Mouse (Mus musculus): Measurements from ENCODE around the gene Zscan21.

Zscan21 gene

GRCm38 (mm10) chr5:138132425-138133064 lies 15.8 kb downstream of the Zscan21 start:
- DNase-seq: no peak

GRCm38 (mm10) chr5:138137257-138137656 lies 20.6 kb downstream of the Zscan21 start:
- DNase-seq: no peak

GRCm38 (mm10) chr5:138137935-138138549 lies 21.3 kb downstream of the Zscan21 start:
- peak in 1 of 2 experiments; percentile 20 for DNase-seq

- no peak for DNase-seq
Observed at GRCm38 (mm10) chr5:138138585-138138984, 21.9 kb downstream of the Zscan21 start.

- no peak for DNase-seq
Observed at GRCm38 (mm10) chr5:138154390-138154789, 37.7 kb downstream of the Zscan21 start.

GRCm38 (mm10) chr5:138155443-138155976 lies 38.8 kb downstream of the Zscan21 start, which contains the start of gene Zfp113:
Gene Zfp113, minus strand, starts transcription at chr5:138155744.
- peak; percentile 71 to 77 for DNase-seq

- no peak for DNase-seq
Observed at GRCm38 (mm10) chr5:138160224-138160762, 43.6 kb downstream of the Zscan21 start.

GRCm38 (mm10) chr5:138160842-138161665 lies 44.4 kb downstream of the Zscan21 start, which contains the start of gene Cops6:
Gene Cops6, plus strand, starts transcription at chr5:138161071.
- DNase-seq: peak; percentile 86 to 93

GRCm38 (mm10) chr5:138163046-138163445 lies 46.3 kb downstream of the Zscan21 start:
- no peak for DNase-seq

- no peak for DNase-seq
Observed at GRCm38 (mm10) chr5:138163610-138164009, 46.9 kb downstream of the Zscan21 start.

- DNase-seq: no peak
Observed at GRCm38 (mm10) chr5:138165594-138165993, 48.9 kb downstream of the Zscan21 start.

- DNase-seq: peak; percentile 89 to 91
Observed at GRCm38 (mm10) chr5:138170936-138171561, 54.3 kb downstream of the Zscan21 start.

- peak; percentile 88 to 89 for DNase-seq
Observed at GRCm38 (mm10) chr5:138171695-138172491, 55.2 kb downstream of the Zscan21 start, which contains the start of the genes Ap4m1 and Mcm7. Gene Ap4m1, plus strand, starts transcription at chr5:138172002. Gene Mcm7, minus strand, starts transcription at chr5:138172422.

GRCm38 (mm10) chr5:138173217-138173616 lies 56.5 kb downstream of the Zscan21 start:
- no peak for DNase-seq
